Mouse (Mus musculus) megakaryocyte, embryonic 14.5 days (primary cell): ENCODE measurements around the gene Kat2b.

Experiments used
- FLI1 ChIP-seq: IDR thresholded peaks from 2 replicates; pipeline ENCODE4 v1.6.1; 2012; ENCODE audit warnings: low read length, inconsistent platforms, mixed read lengths
- GATA1 ChIP-seq: IDR thresholded peaks from 3 replicates; pipeline ENCODE4 v1.6.1; 2012; ENCODE audit warnings: mixed read lengths, low read length, inconsistent platforms, borderline replicate concordance

- TF ChIP-seq GATA1: no peak
- no peak for TF ChIP-seq FLI1
These were observed 46.2 kb upstream of the Kat2b start for GRCm38 (mm10) chr17:53520509-53520908.
